Mouse (Mus musculus) midbrain, embryonic 10.5 days (tissue): Measurements from ENCODE around the gene Pold1. TPM values are rescaled to one million over a fixed set of nuclear protein-coding genes. Genes with fewer than 3 reads are reported as not detected.

Experiments used
- DNase-seq: peaks from one replicate; pipeline ENCODE4 v3.0.0-alpha.2; 2017; ENCODE audit warnings: low spot score
- H3K27ac ChIP-seq: fragments of 300-500 bp; sonication (generic); replicated peaks from 2 replicates; pipeline ENCODE4 v1.5.1; 2016; ENCODE audit warnings: mild to moderate bottlenecking
- H3K27me3 ChIP-seq: fragments of 300-500 bp; sonication (generic); 2 replicates; pipeline ENCODE4 v1.6.1; 2016; ENCODE audit warnings: low read depth, mild to moderate bottlenecking; ENCODE audit not compliant: poor library complexity, severe bottlenecking
- H3K36me3 ChIP-seq: fragments of 300-500 bp; sonication (generic); 2 replicates; pipeline ENCODE4 v1.6.1; 2016; ENCODE audit warnings: mild to moderate bottlenecking, moderate library complexity
- H3K4me1 ChIP-seq: fragments of 300-500 bp; sonication (generic); 2 replicates; pipeline ENCODE4 v1.6.1; 2016
- H3K4me3 ChIP-seq: fragments of 300-500 bp; sonication (generic); 2 replicates; pipeline ENCODE4 v1.5.1; 2016; ENCODE audit warnings: mild to moderate bottlenecking, moderate library complexity
- H3K9me3 ChIP-seq: fragments of 300-500 bp; sonication (generic); replicated peaks from 2 replicates; pipeline ENCODE4 v1.6.1; 2016; ENCODE audit warnings: mild to moderate bottlenecking
- WGBS: fragments of 180-500 bp; shearing (Covaris S2); methylation state at CpG from one replicate; pipeline ENCODE4 v1.1.7; 2016; 5-methylcytosine and 5-hydroxymethylcytosine counted together
- polyA plus RNA-seq: library from polyadenylated mRNA; unstranded; fragments of >200 nt; fragmentation: Nextera tagmentation; extraction: Ambion mirVana; gene quantifications from 2 replicates; pipeline ENCODE4 v1.2.1, GENCODE M21; 2016

Pold1 gene
- polyA plus RNA-seq, 1 experiment from 2014 or later: 179 TPM

DNA sequence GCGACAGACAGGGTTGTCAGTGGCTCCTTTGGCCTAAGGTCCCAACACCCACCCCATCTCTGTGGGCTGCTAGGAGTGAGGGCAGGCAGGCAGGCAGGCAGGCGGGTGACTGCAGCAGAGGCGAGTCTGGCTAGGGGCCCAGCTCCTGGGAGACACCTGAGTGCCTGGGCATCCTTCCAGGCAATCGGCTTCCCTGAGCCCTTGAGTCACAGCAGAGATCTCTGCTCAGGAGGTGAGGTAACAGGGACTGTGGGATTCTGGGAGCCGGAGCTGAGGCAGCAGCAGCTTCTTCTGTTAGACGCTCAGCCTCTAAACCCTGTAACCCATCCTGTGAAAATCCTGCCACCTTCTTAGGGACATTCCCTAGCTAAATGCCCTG is 12.1 kb downstream of the Pold1 start:
- Histone ChIP-seq H3K27me3 (no peaks in the 10 kb centered on the region), H3K9me3 (no peaks in the 10 kb centered on the region), H3K36me3 (peaks cover 95% of the 10 kb centered on the region), H3K4me3 (no peak overlapping the region), H3K27ac (no peak overlapping the region), H3K4me1 (no peaks in the 10 kb centered on the region)
- WGBS: 93% methylated on average over 6 of the region's 6 CpGs
- no peak for DNase-seq

DNA sequence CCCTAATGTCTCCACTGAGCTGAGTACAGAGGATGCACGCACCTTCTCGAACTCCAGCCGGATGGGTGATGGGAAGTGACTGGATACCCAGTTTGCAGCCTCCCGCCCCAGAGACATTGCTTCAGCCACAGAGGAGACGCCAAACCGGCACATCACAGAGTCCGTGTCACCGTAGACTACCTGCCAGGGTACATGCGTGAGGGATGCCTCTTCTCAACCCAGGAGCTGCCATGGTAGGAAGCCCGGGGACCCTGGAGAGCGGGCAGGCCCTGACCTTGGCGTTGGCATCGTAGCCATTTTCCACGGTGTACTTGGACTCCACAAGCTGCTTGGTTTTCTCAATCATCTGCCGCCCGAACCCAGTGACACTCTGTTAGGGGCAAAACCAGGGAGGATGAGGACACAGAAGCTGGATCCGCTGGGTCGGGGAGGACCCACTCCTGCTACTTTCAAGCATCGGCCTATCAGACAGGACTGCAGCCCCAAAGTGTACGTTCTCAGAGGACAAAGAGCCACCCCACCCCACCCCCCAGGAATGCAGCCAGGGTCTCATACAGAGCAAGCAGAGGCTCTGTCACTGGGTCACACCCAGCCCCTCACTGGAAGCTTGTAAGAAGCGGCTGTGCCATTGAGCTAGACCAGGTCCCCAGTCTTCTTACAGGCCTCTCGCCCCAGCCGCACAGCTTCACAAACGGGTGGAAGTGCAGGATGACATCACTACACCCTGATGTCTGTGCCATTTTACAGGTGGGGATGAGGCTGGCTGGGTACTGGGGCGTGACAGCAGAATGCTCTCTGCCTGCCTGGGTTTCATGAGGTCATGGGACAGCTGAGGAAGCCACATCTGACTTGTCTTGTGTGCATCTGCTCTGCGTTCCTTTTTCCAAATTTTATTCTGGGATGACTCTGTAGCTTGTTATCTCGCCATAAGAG is 12.7 kb downstream of the Pold1 start:
- H3K36me3 ChIP-seq: peaks cover 88% of the 10 kb centered on the region
- H3K27ac ChIP-seq: no peak overlapping the region
- no peaks in the 10 kb centered on the region for H3K4me1 ChIP-seq
- H3K9me3 ChIP-seq: no peaks in the 10 kb centered on the region
- H3K4me3 ChIP-seq: no peak overlapping the region
- no peaks in the 10 kb centered on the region for H3K27me3 ChIP-seq
- WGBS: 94% methylated on average over 27 of the region's 27 CpGs
- no peak for DNase-seq

DNA sequence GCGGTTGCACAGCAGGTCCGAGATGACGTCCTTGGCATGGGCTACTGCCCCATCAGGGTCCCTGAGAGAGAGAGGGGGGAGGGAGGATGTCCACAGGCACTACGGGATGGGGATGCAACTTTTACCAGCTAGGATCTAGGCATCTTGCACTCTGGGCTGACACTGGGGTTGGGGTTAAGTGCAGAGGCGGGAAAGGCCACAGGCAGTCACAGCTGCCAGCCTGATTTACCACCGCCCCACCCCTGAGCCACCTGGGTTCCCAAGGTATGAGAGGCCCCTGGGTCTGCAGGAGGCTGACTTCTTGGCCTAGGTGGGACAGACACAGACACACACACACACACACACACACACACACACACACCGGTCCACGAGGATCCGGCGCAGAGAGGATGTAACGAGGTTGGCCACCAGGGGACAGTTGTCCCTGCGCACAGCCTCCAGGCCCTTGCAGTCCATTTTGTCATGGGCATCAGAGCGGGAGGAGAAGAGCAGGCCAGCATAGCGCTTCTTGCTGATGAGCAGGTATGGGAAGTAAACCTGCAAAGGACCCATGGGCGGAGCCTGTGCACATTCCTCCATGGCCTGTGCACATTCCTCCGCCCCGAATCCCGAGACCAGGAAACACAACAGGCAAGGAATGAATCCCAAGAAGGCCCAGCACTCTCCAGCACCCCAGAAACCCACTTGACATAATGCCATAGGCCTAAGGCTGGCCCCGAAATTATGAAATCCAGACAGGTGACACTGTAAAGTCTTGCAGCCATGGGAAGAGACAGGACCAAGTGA is 13.8 kb downstream of the Pold1 start:
- 90% methylated on average over 19 of the region's 19 CpGs for WGBS
- peaks cover 78% of the 10 kb centered on the region for H3K36me3 ChIP-seq
- no peak overlapping the region for H3K27ac ChIP-seq
- DNase-seq: no peak
- H3K9me3 ChIP-seq: no peaks in the 10 kb centered on the region
- H3K4me1 ChIP-seq: no peaks in the 10 kb centered on the region
- H3K4me3 ChIP-seq: no peak overlapping the region
- H3K27me3 ChIP-seq: peaks cover 5% of the 10 kb centered on the region; the same call in 1 of the 2 replicates

DNA sequence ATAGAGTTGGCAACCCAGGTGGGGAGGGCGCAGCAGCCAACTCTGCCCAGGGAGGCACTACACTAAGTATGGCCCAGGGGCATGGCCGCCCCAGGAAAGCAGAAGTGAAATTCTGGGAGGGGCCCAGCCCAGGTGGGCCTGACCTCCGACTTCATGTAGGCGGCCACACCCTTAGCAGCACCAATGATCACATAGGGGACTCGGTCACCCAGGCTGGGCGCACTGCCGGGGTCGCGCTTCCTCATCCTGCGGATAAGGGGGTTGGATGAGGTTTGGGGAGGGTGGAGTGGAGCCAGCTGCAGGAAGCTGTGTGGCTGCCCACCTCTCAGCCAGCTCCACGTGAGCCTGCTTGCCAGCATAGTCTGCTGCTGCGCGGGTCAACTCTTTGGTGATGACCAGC is 14.4 kb downstream of the Pold1 start:
- Histone ChIP-seq H3K4me3 (no peak overlapping the region), H3K36me3 (peaks cover 71% of the 10 kb centered on the region)
- DNase-seq: no peak

DNA sequence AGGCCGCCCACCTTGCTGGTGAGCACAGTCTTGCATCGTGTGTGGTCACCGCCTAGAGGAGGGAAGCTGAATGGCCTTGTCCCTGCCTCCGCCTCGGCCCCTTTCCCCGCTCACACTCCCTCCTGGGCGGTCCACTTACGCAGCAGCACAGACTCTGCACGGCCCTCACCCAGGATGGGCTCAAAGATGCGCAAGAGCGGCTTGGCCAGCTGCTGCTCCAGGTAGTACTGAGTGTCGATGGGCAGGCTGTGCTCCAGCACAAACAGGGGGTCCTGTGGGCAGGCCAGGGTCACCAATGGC is 15.0 kb downstream of the Pold1 start:
- DNase-seq: no peak
- H3K27me3 ChIP-seq: peaks cover 16% of the 10 kb centered on the region
- WGBS: 82% methylated on average over 12 of the region's 12 CpGs
- H3K4me1 ChIP-seq: peaks cover 4% of the 10 kb centered on the region; the same call in 1 of the 2 replicates
- H3K4me3 ChIP-seq: no peak overlapping the region
- H3K9me3 ChIP-seq: no peaks in the 10 kb centered on the region
- peaks cover 66% of the 10 kb centered on the region for H3K36me3 ChIP-seq
- H3K27ac ChIP-seq: no peak overlapping the region

More for the DNA sequence above, 14.4 kb downstream of the Pold1 start:
- Histone ChIP-seq H3K4me1 (peaks cover 3% of the 10 kb centered on the region; the same call in 1 of the 2 replicates), H3K9me3 (no peaks in the 10 kb centered on the region), H3K27ac (no peak overlapping the region), H3K27me3 (peaks cover 11% of the 10 kb centered on the region)
- WGBS: 94% methylated on average over 13 of the region's 13 CpGs

DNA sequence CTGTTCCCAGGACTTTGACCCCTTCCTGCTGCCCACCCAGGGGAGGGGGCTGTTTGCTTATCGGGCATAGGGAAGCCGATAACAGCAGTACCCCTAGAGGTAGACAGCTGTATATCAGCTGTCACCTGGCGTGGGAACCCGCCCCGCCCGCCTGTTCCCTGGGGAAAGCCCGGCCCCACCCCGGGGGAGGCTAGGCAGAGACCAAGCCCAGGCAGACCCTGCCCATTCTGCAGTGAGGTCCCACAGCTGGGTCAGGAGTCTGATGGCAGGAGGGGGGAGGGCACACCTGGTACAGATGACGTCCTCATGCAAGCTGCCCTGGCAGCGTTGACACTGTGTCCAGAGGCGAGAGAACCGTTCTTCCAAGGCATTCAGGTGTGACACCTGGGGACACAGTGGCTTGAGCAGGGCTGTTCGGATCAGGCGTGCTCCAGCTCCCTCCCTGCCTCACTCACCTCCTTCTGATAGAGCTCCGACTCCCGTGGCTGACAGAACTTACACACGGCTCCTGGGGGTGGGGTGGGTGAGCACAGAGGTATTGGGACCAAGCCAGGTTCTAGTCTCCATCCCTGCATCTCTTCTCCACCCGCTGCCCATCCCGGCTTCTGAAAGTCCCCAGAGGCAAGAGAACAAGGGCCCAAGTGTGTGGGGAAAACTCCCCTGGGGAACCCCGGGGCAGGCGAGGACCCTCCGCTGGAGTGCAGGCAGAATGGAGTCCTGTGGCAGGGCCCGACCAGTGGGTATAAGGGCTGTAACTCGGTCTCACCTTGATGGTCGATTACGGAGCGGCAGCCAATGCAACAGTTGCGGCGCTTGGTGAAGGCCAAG is 15.5 kb downstream of the Pold1 start:
- Histone ChIP-seq H3K36me3 (peaks cover 60% of the 10 kb centered on the region), H3K27ac (no peak overlapping the region), H3K4me3 (no peak overlapping the region), H3K9me3 (no peaks in the 10 kb centered on the region), H3K4me1 (peaks cover 6% of the 10 kb centered on the region), H3K27me3 (peaks cover 22% of the 10 kb centered on the region)
- WGBS: 88% methylated on average over 29 of the region's 29 CpGs
- DNase-seq: no peak

DNA sequence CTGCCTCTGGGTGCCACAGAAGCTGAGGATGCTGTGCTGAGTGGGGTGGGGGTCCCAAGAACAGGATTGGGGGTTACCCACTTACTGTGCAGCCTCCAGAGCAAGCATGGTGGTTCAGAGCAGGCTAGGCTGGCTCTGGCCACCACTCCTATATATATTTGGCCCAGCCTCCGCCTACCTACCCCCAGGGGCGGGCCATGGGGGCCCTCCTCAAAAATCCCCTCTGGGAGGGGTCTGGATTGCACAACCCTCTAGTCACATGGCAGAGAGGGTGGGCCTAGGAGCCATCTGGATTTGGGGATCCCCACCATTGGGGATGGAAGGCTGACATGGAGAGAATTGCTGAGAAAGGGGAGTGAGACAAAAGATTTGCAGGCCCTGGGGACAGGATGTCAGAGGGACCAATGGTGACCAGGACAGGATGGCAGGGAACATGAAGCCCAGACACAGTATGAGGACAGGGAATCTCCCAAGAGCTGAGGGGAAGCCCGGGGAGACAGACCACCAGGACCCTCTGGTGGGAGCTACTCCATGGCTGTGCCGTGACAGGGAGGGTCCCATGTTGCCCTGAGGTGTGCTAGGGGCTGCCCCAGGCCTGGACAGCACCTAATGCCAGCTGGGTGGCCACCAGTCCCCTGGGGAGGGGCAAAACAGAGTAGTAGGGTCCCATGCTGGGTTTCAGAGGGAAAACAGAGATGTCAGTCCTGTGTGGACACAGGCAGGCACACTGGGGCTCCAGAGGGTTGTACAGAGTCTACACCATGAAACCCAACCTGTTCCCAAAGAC is 16.5 kb downstream of the Pold1 start, which contains the start of gene Spib:
Spib (minus strand) TSS at position 126 of the 787 bp plus-strand sequence.
- WGBS: 82% methylated on average over 4 of the region's 4 CpGs
- peaks cover 32% of the 10 kb centered on the region for H3K27me3 ChIP-seq
- H3K9me3 ChIP-seq: no peaks in the 10 kb centered on the region
- no peak for DNase-seq
- peaks cover 50% of the 10 kb centered on the region for H3K36me3 ChIP-seq
- H3K4me1 ChIP-seq: peaks cover 13% of the 10 kb centered on the region
- H3K4me3 ChIP-seq: no peak within 1 kb of the TSS
- no peak within 1 kb of the TSS for H3K27ac ChIP-seq

DNA sequence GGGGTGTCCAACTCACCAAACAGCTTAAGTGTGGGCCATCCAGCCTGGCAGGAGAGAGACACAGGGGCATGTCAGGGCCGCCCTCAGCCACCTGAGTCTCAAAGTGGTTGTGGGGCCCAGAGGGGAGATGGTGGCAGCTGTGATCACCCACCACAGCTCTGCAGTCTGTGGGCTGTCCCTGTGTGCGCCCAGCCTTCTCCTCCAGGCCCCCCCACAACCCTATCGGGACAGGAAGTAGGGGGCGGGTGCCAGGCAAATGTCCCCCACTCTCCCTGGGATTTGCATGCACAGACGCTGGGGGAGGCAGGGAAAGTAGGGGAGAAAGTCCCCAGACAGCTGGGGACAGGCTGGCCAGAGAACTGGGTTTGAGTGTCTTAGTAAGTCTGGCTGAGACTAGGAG is 17.4 kb downstream of the Pold1 start:
- DNase-seq: no peak
- Histone ChIP-seq H3K27ac (no peak overlapping the region), H3K4me3 (no peak overlapping the region), H3K27me3 (peaks cover 41% of the 10 kb centered on the region), H3K36me3 (peaks cover 41% of the 10 kb centered on the region), H3K9me3 (no peaks in the 10 kb centered on the region), H3K4me1 (peaks cover 13% of the 10 kb centered on the region)
- WGBS: 61% methylated on average over 5 of the region's 5 CpGs

DNA sequence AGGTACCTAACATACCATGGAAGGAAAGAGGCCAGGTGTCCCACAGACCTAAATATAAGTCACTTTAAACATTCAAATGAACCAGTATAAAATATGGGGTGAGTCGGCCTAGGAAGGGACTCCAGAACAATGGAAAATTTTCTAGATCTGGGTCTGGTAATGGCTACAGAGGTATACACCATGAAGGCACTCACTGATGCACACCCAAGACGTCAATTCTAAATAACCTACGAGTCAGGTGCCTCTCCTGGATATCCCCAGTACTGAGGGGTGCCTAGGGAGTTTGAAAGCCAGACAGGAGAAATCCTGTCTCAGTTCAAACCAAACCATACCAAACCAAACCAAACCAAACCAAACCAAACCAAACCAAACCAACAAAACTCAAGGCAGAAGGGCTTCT is 18.1 kb downstream of the Pold1 start:
- 75% methylated on average over 3 of the region's 3 CpGs for WGBS
- peaks cover 14% of the 10 kb centered on the region for H3K4me1 ChIP-seq
- no peak for DNase-seq
- H3K9me3 ChIP-seq: no peaks in the 10 kb centered on the region
- peaks cover 34% of the 10 kb centered on the region for H3K36me3 ChIP-seq
- H3K27me3 ChIP-seq: peaks cover 48% of the 10 kb centered on the region
- no peak overlapping the region for H3K27ac ChIP-seq
- H3K4me3 ChIP-seq: no peak overlapping the region

DNA sequence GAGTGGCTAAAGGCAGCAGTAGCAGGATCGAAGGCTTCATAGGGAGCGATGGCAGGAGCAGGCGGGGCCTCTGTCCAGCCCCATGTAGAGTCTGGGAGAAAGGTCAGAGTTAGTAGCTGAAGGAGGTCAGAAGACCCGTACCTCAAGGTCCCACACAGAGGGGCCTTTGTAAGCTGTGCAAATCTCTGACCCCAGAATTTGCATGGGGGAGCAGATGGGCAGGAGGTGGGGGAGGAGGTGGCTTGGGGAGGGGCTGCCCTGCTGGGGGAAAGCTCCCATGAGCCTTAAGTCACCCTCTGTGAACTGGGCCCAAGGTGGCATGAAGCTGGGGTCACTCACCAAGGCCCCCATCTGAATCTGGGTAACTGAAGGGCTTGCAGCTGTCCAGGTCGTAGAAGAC is 19.1 kb downstream of the Pold1 start:
- peaks cover 24% of the 10 kb centered on the region for H3K36me3 ChIP-seq
- no peak overlapping the region for H3K27ac ChIP-seq
- DNase-seq: no peak
- H3K9me3 ChIP-seq: no peaks in the 10 kb centered on the region
- H3K4me1 ChIP-seq: peaks cover 24% of the 10 kb centered on the region
- H3K4me3 ChIP-seq: no peak overlapping the region
- WGBS: 64% methylated on average over 5 of the region's 5 CpGs
- H3K27me3 ChIP-seq: peaks cover 58% of the 10 kb centered on the region

DNA sequence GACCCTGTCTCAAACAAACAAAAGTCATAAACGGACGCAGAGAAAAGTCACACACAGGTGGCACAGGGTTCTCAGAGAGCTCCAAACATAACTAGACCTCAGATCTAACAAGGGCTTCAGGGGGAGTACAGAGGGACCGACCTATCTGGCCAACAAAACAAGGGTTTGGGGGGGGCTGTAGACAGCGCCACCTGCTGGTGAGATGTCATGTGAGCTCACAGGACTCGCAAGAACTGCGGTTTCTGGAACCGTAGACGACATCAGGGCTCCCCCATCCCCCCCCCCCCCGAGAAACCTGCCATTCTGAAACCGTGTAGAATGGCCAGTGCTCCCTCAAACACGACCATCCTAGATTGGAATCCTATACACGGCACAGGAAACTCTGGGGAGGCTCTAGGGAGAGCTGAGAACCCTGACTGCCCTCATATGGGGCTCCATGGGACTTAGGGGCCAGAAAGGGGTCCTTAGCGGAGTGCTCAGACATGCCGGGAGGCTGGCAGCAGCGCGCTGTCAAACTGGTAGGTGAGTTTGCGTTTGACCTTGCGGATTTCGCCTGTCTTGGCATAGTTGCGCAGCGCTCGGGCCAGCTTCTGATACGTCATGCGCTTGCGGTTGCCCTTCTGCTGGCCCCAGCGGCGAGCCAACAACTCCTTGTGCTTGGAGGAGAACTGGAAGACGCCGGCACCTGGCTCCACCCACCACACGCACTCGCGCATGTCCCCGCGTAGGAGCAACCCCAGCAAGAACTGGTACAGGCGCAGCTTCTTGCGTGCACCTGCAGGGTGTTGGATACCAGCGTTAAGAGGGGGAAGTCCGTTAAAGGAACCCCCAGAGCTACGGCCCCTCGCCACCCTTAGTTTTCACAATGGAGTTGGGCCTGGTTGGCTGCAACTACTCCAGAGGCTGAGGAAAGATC is 20.9 kb downstream of the Pold1 start:
- H3K27ac ChIP-seq: peak overlapping the region; percentile 59; the same call in 1 of the 2 replicates
- peak overlapping the region; percentile 53 for H3K4me3 ChIP-seq
- peaks cover 76% of the 10 kb centered on the region for H3K27me3 ChIP-seq
- peaks cover 24% of the 10 kb centered on the region for H3K4me1 ChIP-seq
- H3K36me3 ChIP-seq: peaks cover 6% of the 10 kb centered on the region
- H3K9me3 ChIP-seq: no peaks in the 10 kb centered on the region
- 7% methylated on average over 40 of the region's 40 CpGs for WGBS
- peak; percentile 74 for DNase-seq
